Mouse (Mus musculus) liver, adult 10 weeks (tissue): ENCODE measurements around the gene Usp28. TPM values are rescaled to one million over a fixed set of nuclear protein-coding genes. Genes with fewer than 3 reads are reported as not detected.

Source experiments
- polyA plus RNA-seq: library from polyadenylated mRNA; stranded (reverse); fragments of 350-450 nt; fragmentation: Illumina TruSeq; extraction: RNeasy Lipid Tissue Mini Kit (QIAGEN cat#74804); gene quantifications from one replicate; pipeline ENCODE4 v1.2.3, GENCODE M21; 2014; ENCODE audit warnings: low read depth, low replicate concordance

The Usp28 gene
- polyA plus RNA-seq = 3.7 TPM

GRCm38 (mm10) chr9:48984845-48985707 is at the start of gene Usp28:
Usp28 (plus strand) TSS chr9:48985375.

DNA sequence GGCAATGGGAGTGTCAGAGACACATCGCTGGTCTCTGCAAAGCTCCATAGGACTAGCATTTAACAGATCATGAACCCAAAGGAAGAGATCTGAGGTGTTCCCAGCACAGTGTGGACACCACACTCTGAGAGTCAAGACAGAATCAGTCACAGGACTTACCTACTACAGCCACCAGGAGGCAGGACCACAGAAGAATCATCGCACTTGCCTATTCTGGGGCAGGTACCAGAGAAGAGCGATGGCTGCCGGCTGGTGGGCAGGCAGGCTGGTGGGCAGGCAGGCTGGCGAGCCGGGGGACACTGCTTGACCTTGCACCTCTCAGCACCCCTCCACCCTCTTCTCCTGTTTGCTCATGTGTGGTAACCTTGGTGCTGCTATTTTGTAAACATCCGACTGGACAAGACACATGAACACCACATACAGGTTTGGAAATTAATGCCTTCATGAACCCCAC is 20.6 kb upstream of the Usp28 start, which contains the start of gene Htr3b:
Gene Htr3b, minus strand, starts transcription at position 404 of the 454 bp plus-strand sequence.

DNA sequence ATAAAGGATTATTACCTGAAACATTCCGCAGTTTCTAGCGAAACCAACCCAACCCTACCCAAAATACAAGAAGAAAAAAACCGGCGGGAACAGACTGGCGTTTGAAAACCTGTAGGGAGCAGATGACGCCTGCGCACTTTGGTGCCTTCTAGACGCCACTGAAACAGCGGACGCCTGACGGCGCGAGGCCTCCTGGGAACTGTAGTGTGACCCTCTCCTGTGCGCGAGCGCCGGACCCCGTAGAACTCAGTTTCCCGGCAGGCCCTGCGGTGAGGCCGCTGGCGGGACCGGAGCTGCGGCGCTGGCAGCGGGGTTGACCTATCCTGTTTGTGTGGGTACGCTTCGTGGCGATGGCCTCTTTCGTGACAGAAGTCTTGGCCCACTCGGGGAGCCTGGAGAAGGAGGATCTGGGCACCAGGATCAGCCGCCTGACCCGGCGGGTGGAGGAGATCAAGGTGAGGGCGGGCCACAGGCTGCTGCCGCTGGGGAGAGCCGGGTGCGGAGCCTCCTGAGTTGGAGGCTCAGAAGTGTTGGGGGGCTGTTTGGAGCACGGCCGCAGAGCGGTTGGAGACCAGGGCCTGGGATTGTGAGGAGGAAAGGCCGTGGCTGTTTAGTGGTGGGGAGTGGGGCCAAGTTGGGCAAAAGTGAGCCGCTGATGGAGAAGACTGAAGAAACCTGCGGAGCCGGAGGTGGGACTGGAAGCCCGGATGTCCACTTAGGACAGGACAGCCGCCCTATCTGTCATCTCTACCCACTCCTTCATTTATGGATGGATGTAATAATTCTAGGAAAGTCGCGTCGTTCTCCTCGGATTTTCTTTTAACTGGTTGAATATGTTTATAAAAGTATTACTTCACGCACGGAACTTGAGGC is 70.4 kb downstream of the Usp28 start, which contains the start of gene Zw10:
Gene Zw10, plus strand, starts transcription at position 281 of the 873 bp plus-strand sequence.

GRCm38 (mm10) chr9:49081107-49081506 is 95.9 kb downstream of the Usp28 start, which contains the start of gene Tmprss5:
Tmprss5 (plus strand) TSS chr9:49081260.

Other genes with a start within 250 kb of the Usp28 start
- gene Zbtb16, start 149.2 kb upstream of the Usp28 start, polyA plus RNA-seq = 4.7 TPM
- gene Htr3a, start 74.3 kb upstream of the Usp28 start, polyA plus RNA-seq = not detected
- gene Htr3b, start 20.4 kb upstream of the Usp28 start, polyA plus RNA-seq = not detected
- gene Zw10, start 70.2 kb downstream of the Usp28 start, polyA plus RNA-seq = 11.5 TPM
- not detected for gene Tmprss5, start 95.9 kb downstream of the Usp28 start, polyA plus RNA-seq